Mouse (Mus musculus) kidney, adult 2 months (tissue): Measurements from ENCODE around the gene Clmp. TPM values are rescaled to one million over a fixed set of nuclear protein-coding genes. Genes with fewer than 3 reads are reported as not detected.

Source experiments
- DNase-seq: peaks from one replicate; pipeline ENCODE4 v3.0.0; 2021
- H3K27ac ChIP-seq: fragments of 200-500 bp; 2 replicates; pipeline ENCODE4 v1.5.1; 2012; ENCODE audit warnings: low read depth, low read length, control low read depth, inconsistent platforms; ENCODE audit not compliant: insufficient read depth
- H3K27me3 ChIP-seq: fragments of 200-500 bp; replicated peaks from 2 replicates; pipeline ENCODE4 v1.6.1; 2012; ENCODE audit warnings: mild to moderate bottlenecking, moderate library complexity, low read length, inconsistent platforms; ENCODE audit not compliant: control insufficient read depth, insufficient read depth
- H3K36me3 ChIP-seq: fragments of 200-500 bp; 2 replicates; pipeline ENCODE4 v1.6.1; 2012; ENCODE audit warnings: mild to moderate bottlenecking, moderate library complexity, low read length, inconsistent platforms; ENCODE audit not compliant: control insufficient read depth, insufficient read depth
- H3K4me1 ChIP-seq: fragments of 200-500 bp; 2 replicates; pipeline ENCODE4 v1.6.1; 2011; ENCODE audit warnings: low read length; ENCODE audit not compliant: control insufficient read depth, insufficient read depth
- H3K4me3 ChIP-seq: fragments of 200-500 bp; 2 replicates; pipeline ENCODE4 v1.5.1; 2011; ENCODE audit warnings: mild to moderate bottlenecking, low read depth, low read length, control low read depth; ENCODE audit not compliant: insufficient read depth
- CTCF ChIP-seq: fragments of 200-500 bp; conservative IDR thresholded peaks from 2 replicates; pipeline ENCODE4 v1.5.1; 2011; ENCODE audit warnings: low read depth, mild to moderate bottlenecking, control low read depth, low read length, moderate library complexity, mixed read lengths; ENCODE audit not compliant: insufficient read depth, insufficient read length
- POLR2A ChIP-seq: fragments of 200-500 bp; IDR thresholded peaks from one replicate; pipeline ENCODE4 v1.6.1; 2011; ENCODE audit warnings: low read depth, low read length, control low read depth
- WGBS: fragments of 180-500 bp; shearing (Covaris S2); methylation state at CpG from one replicate; pipeline ENCODE4 v1.1.7; 2018; 5-methylcytosine and 5-hydroxymethylcytosine counted together
- polyA plus RNA-seq: library from polyadenylated mRNA; depleted of rRNA; stranded (reverse); fragments of >200 nt; gene quantifications from 2 replicates; pipeline ENCODE4 v1.2.3, GENCODE M21; 2012

Gene Clmp
- polyA plus RNA-seq, 1 experiment: 4.5 TPM

GRCm38 (mm10) chr9:40642470-40643220, 43.1 kb upstream of the Clmp start:
- TF ChIP-seq POLR2A: no peak
- TF ChIP-seq CTCF: no peak
- Histone ChIP-seq H3K4me1 (no peaks in the 10 kb centered on the region; the same call in 1 of the 2 replicates), H3K27ac (no peak overlapping the region), H3K4me3 (no peak overlapping the region), H3K36me3 (no peaks in the 10 kb centered on the region), H3K27me3 (no peaks in the 10 kb centered on the region)
- peak; percentile 47 for DNase-seq
- 41% methylated on average over 16 of the region's 16 CpGs for WGBS

GRCm38 (mm10) chr9:40649444-40649843, 36.3 kb upstream of the Clmp start:
- WGBS: 80% methylated on average over 3 of the region's 3 CpGs
- DNase-seq: no peak

GRCm38 (mm10) chr9:40649983-40650382, 35.8 kb upstream of the Clmp start:
- no peak for DNase-seq
- WGBS: 71% methylated on average over 6 of the region's 6 CpGs
- H3K4me3 ChIP-seq: no peak overlapping the region
- H3K27me3 ChIP-seq: no peaks in the 10 kb centered on the region
- no peak overlapping the region for H3K27ac ChIP-seq
- peaks cover 4% of the 10 kb centered on the region; the same call in 1 of the 2 replicates for H3K4me1 ChIP-seq
- no peak for TF ChIP-seq CTCF
- TF ChIP-seq POLR2A: no peak
- no peaks in the 10 kb centered on the region for H3K36me3 ChIP-seq

More at GRCm38 (mm10) chr9:40649444-40649843, 36.3 kb upstream of the Clmp start:
- no peaks in the 10 kb centered on the region for H3K36me3 ChIP-seq
- no peaks in the 10 kb centered on the region for H3K27me3 ChIP-seq
- no peak overlapping the region for H3K27ac ChIP-seq
- peaks cover 4% of the 10 kb centered on the region; the same call in 1 of the 2 replicates for H3K4me1 ChIP-seq
- no peak for TF ChIP-seq POLR2A
- no peak for TF ChIP-seq CTCF
- H3K4me3 ChIP-seq: no peak overlapping the region

GRCm38 (mm10) chr9:40651239-40651859, 34.4 kb upstream of the Clmp start:
- Histone ChIP-seq H3K4me3 (no peak overlapping the region), H3K27me3 (no peaks in the 10 kb centered on the region), H3K36me3 (no peaks in the 10 kb centered on the region), H3K4me1 (peaks cover 4% of the 10 kb centered on the region; the same call in 1 of the 2 replicates), H3K27ac (no peak overlapping the region)
- TF ChIP-seq POLR2A (no peak), CTCF (no peak)
- peak; percentile 21 for DNase-seq
- 70% methylated on average over 4 of the region's 4 CpGs for WGBS

GRCm38 (mm10) chr9:40652757-40653156, 33.0 kb upstream of the Clmp start:
- Histone ChIP-seq H3K27ac (no peak overlapping the region), H3K36me3 (no peaks in the 10 kb centered on the region), H3K27me3 (no peaks in the 10 kb centered on the region), H3K4me1 (peaks cover 4% of the 10 kb centered on the region; the same call in 1 of the 2 replicates), H3K4me3 (no peak overlapping the region)
- 30% methylated on average over 9 of the region's 9 CpGs for WGBS
- no peak for TF ChIP-seq POLR2A
- no peak for DNase-seq

GRCm38 (mm10) chr9:40666190-40666803, 19.5 kb upstream of the Clmp start:
- Histone ChIP-seq H3K27me3 (no peaks in the 10 kb centered on the region), H3K27ac (no peak overlapping the region), H3K4me3 (no peak overlapping the region), H3K36me3 (no peaks in the 10 kb centered on the region), H3K4me1 (no peaks in the 10 kb centered on the region)
- TF ChIP-seq CTCF (no peak), POLR2A (no peak)
- WGBS: 83% methylated on average over 9 of the region's 9 CpGs
- no peak for DNase-seq

- H3K4me3 ChIP-seq: no peak within 1 kb of the TSS
- H3K4me1 ChIP-seq: no peaks in the 10 kb centered on the region
- WGBS: 89% methylated on average over 3 of the region's 3 CpGs
- H3K36me3 ChIP-seq: no peaks in the 10 kb centered on the region
- DNase-seq: no peak
- TF ChIP-seq POLR2A: no peak
- TF ChIP-seq CTCF: no peak
- H3K27ac ChIP-seq: no peak within 1 kb of the TSS
- no peaks in the 10 kb centered on the region for H3K27me3 ChIP-seq
These were observed 15.4 kb upstream of the Clmp start, which contains the start of gene Gm21915 for GRCm38 (mm10) chr9:40670313-40670712. Gene Gm21915, plus strand, starts transcription at chr9:40670613.
